8 mouse cellular contexts compared by ENCODE assay signal in the genomic region with DNA sequence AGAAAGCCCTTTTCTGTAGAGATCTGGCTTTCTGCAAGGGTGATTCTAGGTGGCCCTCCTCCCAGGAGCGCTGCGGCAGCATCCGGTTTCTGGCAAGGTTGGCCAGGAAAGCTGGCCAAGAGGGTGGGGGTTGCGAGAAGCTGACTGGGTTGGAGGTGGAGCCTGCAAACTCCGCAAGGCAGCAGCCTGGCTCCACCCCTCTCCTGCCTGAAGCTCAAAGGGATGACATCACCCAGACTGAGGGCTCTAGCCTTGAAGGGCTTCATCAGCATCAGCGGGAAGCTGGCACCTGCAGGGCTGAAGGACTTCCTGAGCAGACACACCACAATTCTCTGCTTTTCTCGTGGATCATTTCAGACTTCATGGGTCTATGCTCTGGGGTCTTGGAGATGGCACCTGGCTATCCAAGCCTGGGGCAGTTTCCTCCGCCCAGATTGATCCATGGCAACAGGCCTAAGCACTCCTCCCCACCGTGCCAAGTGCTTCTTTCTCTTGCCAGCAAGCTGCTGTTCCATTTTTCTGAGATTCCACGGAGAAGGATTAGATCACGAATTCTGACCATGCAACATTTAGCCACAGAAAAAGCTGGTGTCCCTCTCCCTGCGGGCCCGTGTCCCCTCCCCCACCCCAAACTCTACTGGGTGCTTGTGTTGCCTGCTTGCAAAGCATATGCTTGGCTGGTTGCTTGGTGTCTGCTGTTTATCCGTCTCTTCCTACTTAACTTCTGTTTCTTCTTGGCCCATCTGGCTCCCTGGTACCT. TPM values are rescaled to one million over a fixed set of nuclear protein-coding genes. Genes with fewer than 3 reads are reported as not detected.
DNase-seq lines count a peak whose midpoint lies in the region; ATAC-seq and TF ChIP-seq lines count a peak whose summit lies in the region.

No protein-coding gene starts in this region.

- H3K27ac ChIP-seq in embryonic facial prominence, embryonic 15.5 days (replicated peaks), result peak overlapping the region; percentile 61
- H3K27ac ChIP-seq in kidney, adult 2 months (ENCODE audit: insufficient read depth, low read depth, low read length), result peak overlapping the region; percentile 68
- peak overlapping the region; percentile 73 for H3K27ac ChIP-seq in midbrain, embryonic 10.5 days (replicated peaks)

- peak overlapping the region; percentile 35 for H3K4me3 ChIP-seq in embryonic facial prominence, embryonic 15.5 days (replicated peaks)
- peak overlapping the region; percentile 21 for H3K4me3 ChIP-seq in kidney, adult 2 months (ENCODE audit: insufficient read depth, low read depth, low read length)
- peak overlapping the region; percentile 49 for H3K4me3 ChIP-seq in midbrain, embryonic 10.5 days

- intact Hi-C loops in left cerebral cortex, postnatal 4 days (cut with DNase I), result no loop called here

- peak overlapping the region; percentile 63 for H3K4me2 ChIP-seq in embryonic facial prominence, embryonic 15.5 days (replicated peaks)

- peaks cover 19% of the 10 kb centered on the region for H3K4me1 ChIP-seq in embryonic facial prominence, embryonic 15.5 days
- peaks cover 10% of the 10 kb centered on the region for H3K4me1 ChIP-seq in kidney, adult 2 months (ENCODE audit: control insufficient read depth, insufficient read depth, low read length)
- peaks cover 34% of the 10 kb centered on the region for H3K4me1 ChIP-seq in midbrain, embryonic 10.5 days

- DNase-seq in brain, adult 2 months (ENCODE audit: low read depth, low spot score), result peak; percentile 99
- peak; percentile 94 for DNase-seq in heart, adult 8-10 months (ENCODE audit: low spot score)
- peak; percentile 97 for DNase-seq in kidney, adult 2 months
- DNase-seq in left cerebral cortex, postnatal 4 days, result peak; percentile 88
- DNase-seq in midbrain, embryonic 10.5 days (ENCODE audit: low spot score), result peak; percentile 77
- DNase-seq in skeletal muscle tissue, adult 2 months (ENCODE audit: low read depth, low spot score), result peak; percentile 80

- TF ChIP-seq CTCF in kidney, adult 2 months (conservative IDR thresholded peaks at IDR 0.05; ENCODE audit: insufficient read depth, insufficient read length, low read depth, low read length), result no peak

- peak; percentile 90 for ATAC-seq in embryonic facial prominence, embryonic 15.5 days (ENCODE audit: insufficient number of reproducible peaks, low FRiP score, low TSS enrichment, low read depth)
- ATAC-seq in erythroid progenitor cell, adult 5-6 weeks (replicated peaks; ENCODE audit: low FRiP score, poor library complexity, severe bottlenecking), result no peak

- WGBS in embryonic facial prominence, embryonic 15.5 days, result 9% methylated on average over 14 of the region's 14 CpGs
- WGBS in kidney, adult 2 months, result 9% methylated on average over 14 of the region's 14 CpGs
- 9% methylated on average over 14 of the region's 14 CpGs for WGBS in midbrain, embryonic 10.5 days

- no peaks in the 10 kb centered on the region for H3K36me3 ChIP-seq in embryonic facial prominence, embryonic 15.5 days
- H3K36me3 ChIP-seq in kidney, adult 2 months (ENCODE audit: control insufficient read depth, insufficient read depth, low read length), result no peaks in the 10 kb centered on the region
- H3K36me3 ChIP-seq in midbrain, embryonic 10.5 days, result no peaks in the 10 kb centered on the region

- no peaks in the 10 kb centered on the region for H3K9me3 ChIP-seq in embryonic facial prominence, embryonic 15.5 days (replicated peaks)
- no peaks in the 10 kb centered on the region for H3K9me3 ChIP-seq in midbrain, embryonic 10.5 days (replicated peaks)

- no peak overlapping the region; the same call in 1 of the 2 replicates for H3K9ac ChIP-seq in embryonic facial prominence, embryonic 15.5 days

- no peaks in the 10 kb centered on the region for H3K27me3 ChIP-seq in embryonic facial prominence, embryonic 15.5 days
- no peaks in the 10 kb centered on the region for H3K27me3 ChIP-seq in kidney, adult 2 months (replicated peaks; ENCODE audit: control insufficient read depth, insufficient read depth, low read length)
- no peaks in the 10 kb centered on the region for H3K27me3 ChIP-seq in midbrain, embryonic 10.5 days (ENCODE audit: low read depth, poor library complexity, severe bottlenecking)

- peak; percentile 9 for TF ChIP-seq POLR2A in kidney, adult 2 months (IDR thresholded peaks at IDR 0.05; ENCODE audit: low read depth, low read length)

RNA-seq across cellular contexts. Expression of gene Jam3, which starts 37.0 kb away (rescaled TPM):
- 94.7 and 104 TPM in 2 replicates for polyA plus RNA-seq in embryonic facial prominence, embryonic 15.5 days (2015; fragmentation: Nextera tagmentation; extraction: Ambion mirVana)
- 10 to 100 TPM; 13.0 to 21.8 (median 14.9) TPM for total RNA-seq in heart, adult 8-10 months (2022)
- 35.5 and 37.1 TPM in 2 replicates for polyA plus RNA-seq in kidney, adult 2 months (2012; rRNA removed)
- total RNA-seq in left cerebral cortex, postnatal 4 days (2021), result 10 to 100 TPM; 21.6 to 22.4 TPM
- polyA plus RNA-seq in midbrain, embryonic 10.5 days (2016; fragmentation: Nextera tagmentation; extraction: Ambion mirVana), result 146 and 147 TPM in 2 replicates
- total RNA-seq in erythroid progenitor cell, adult 5-6 weeks (2015; ENCODE audit: low replicate concordance), result not detected in 2 replicates
- total RNA-seq in erythroid progenitor cell, adult 5-6 weeks (2017; ENCODE audit: low replicate concordance), result 1.2 TPM in 1 of 2 replicates, not detected in the other

Comparison
In these comparisons a context has a peak if more than half of its experiments do, and no peak if none do; other contexts are left out.
1. RNA of gene Jam3, which starts 37.0 kb away (total RNA-seq): 21.6 to 22.4 TPM in left cerebral cortex, postnatal 4 days and 13.0 to 21.8 TPM in heart, adult 8-10 months; 1.2 TPM in erythroid progenitor cell, adult 5-6 weeks; every median in the first group is over 4 times any median in the second.
2. Peak in every context shown above with its lines, with median percentiles within 50 percentile points of each other: DNase-seq, H3K27ac ChIP-seq and H3K4me3 ChIP-seq.